In the genomic region with DNA sequence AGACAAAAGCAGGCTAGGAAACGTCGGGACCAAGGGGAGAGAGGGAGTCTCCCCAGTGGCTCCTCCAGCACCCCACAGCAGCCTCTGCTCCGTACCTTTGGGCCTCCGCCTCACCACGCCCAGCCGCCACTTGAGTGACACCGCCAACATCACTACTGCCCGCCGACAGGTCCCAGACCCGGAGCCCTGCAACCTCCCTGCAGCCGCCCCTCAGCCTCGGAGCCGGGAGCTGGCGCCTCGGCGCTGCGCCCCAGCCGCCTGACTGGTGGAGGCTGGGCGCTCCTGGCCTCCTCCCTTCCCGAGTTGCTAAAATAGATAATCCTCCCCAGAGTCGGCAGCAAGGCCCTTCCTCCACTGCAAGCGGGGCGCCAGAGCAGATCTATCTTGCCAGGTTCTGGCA, we compare ENCODE assay signal across 7 mouse cellular contexts. TPM values are rescaled to one million over a fixed set of nuclear protein-coding genes. Genes with fewer than 3 reads are reported as not detected.
DNase-seq lines count a peak whose midpoint lies in the region; ATAC-seq lines count a peak whose summit lies in the region.

No protein-coding gene starts in this region.

- peaks cover 19% of the 10 kb centered on the region for H3K4me1 ChIP-seq in megakaryocyte, embryonic 14.5 days
- H3K4me1 ChIP-seq in forebrain, embryonic 11.5 days (replicated peaks; ENCODE audit: control insufficient read depth, insufficient read depth, low read length), result 0 out of 2 replicates have a peak, but pooled peaks cover 2% of the 10 kb centered on the region
- H3K4me1 ChIP-seq in hindbrain, embryonic 14.5 days (replicated peaks; ENCODE audit: control insufficient read depth, insufficient read depth, low read length), result peaks cover 23% of the 10 kb centered on the region
- peaks cover 35% of the 10 kb centered on the region for H3K4me1 ChIP-seq in midbrain, embryonic 13.5 days (replicated peaks)

- H3K4me3 ChIP-seq in megakaryocyte, embryonic 14.5 days (replicated peaks), result peak overlapping the region; percentile 14
- H3K4me3 ChIP-seq in forebrain, embryonic 11.5 days (ENCODE audit: low read depth, low read length), result peak overlapping the region; percentile 17; the same call in 1 of the 2 replicates
- peak overlapping the region; percentile 28 for H3K4me3 ChIP-seq in hindbrain, embryonic 14.5 days (replicated peaks; ENCODE audit: low read length)
- H3K4me3 ChIP-seq in midbrain, embryonic 13.5 days (replicated peaks), result peak overlapping the region; percentile 36

- peak overlapping the region; percentile 45 for H3K4me2 ChIP-seq in forebrain, embryonic 11.5 days (ENCODE audit: low read depth, low read length, severe bottlenecking)
- peak overlapping the region; percentile 52 for H3K4me2 ChIP-seq in hindbrain, embryonic 14.5 days (replicated peaks)
- peak overlapping the region; percentile 55 for H3K4me2 ChIP-seq in midbrain, embryonic 13.5 days (replicated peaks)

- 2% methylated on average over 23 of the region's 23 CpGs for WGBS in forebrain, embryonic 11.5 days
- WGBS in hindbrain, embryonic 14.5 days, result 5% methylated on average over 23 of the region's 23 CpGs
- 1% methylated on average over 23 of the region's 23 CpGs for WGBS in midbrain, embryonic 13.5 days

- DNase-seq in forebrain, embryonic 11.5 days (ENCODE audit: low spot score), result peak; percentile 66
- no peak for DNase-seq in hindbrain, embryonic 14.5 days (ENCODE audit: low spot score)
- no peak for DNase-seq in cerebellum, adult 9-10 months

- H3K9me3 ChIP-seq in megakaryocyte, embryonic 14.5 days, result no peaks in the 10 kb centered on the region
- no peaks in the 10 kb centered on the region for H3K9me3 ChIP-seq in forebrain, embryonic 11.5 days (ENCODE audit: control insufficient read depth, low read length)
- H3K9me3 ChIP-seq in hindbrain, embryonic 14.5 days (ENCODE audit: control insufficient read depth, low read length), result no peaks in the 10 kb centered on the region
- H3K9me3 ChIP-seq in midbrain, embryonic 13.5 days, result no peaks in the 10 kb centered on the region

- H3K27me3 ChIP-seq in megakaryocyte, embryonic 14.5 days (replicated peaks), result peaks cover 97% of the 10 kb centered on the region
- peaks cover 10% of the 10 kb centered on the region; the same call in 1 of the 2 replicates for H3K27me3 ChIP-seq in forebrain, embryonic 11.5 days (ENCODE audit: control insufficient read depth, insufficient read depth, low read length)
- peaks cover 10% of the 10 kb centered on the region for H3K27me3 ChIP-seq in hindbrain, embryonic 14.5 days (ENCODE audit: control insufficient read depth, insufficient read depth, low read length)
- H3K27me3 ChIP-seq in midbrain, embryonic 13.5 days, result peaks cover 15% of the 10 kb centered on the region

- no peak for ATAC-seq in megakaryocyte, adult 5-6 weeks (ENCODE audit: poor library complexity, severe bottlenecking)
- no peak for ATAC-seq in forebrain, embryonic 11.5 days (replicated peaks; ENCODE audit: low FRiP score)
- ATAC-seq in hindbrain, embryonic 14.5 days (ENCODE audit: low FRiP score), result no peak; the same call in 1 of the 2 replicates
- peak; percentile 49 for ATAC-seq in midbrain, embryonic 13.5 days
- ATAC-seq in CD4-positive, CD25-positive, alpha-beta regulatory T cell, adult 4 months, result no peak

- no peaks in the 10 kb centered on the region for H3K36me3 ChIP-seq in megakaryocyte, embryonic 14.5 days (replicated peaks; ENCODE audit: low read length)
- no peaks in the 10 kb centered on the region for H3K36me3 ChIP-seq in forebrain, embryonic 11.5 days (ENCODE audit: control insufficient read depth, insufficient read depth, low read length)
- H3K36me3 ChIP-seq in hindbrain, embryonic 14.5 days (replicated peaks; ENCODE audit: control insufficient read depth, insufficient read depth), result no peaks in the 10 kb centered on the region
- no peaks in the 10 kb centered on the region for H3K36me3 ChIP-seq in midbrain, embryonic 13.5 days

- peak overlapping the region; percentile 39; the same call in 1 of the 2 replicates for H3K9ac ChIP-seq in forebrain, embryonic 11.5 days (ENCODE audit: low read length)
- H3K9ac ChIP-seq in hindbrain, embryonic 14.5 days, result peak overlapping the region; percentile 51
- H3K9ac ChIP-seq in midbrain, embryonic 13.5 days (replicated peaks), result peak overlapping the region; percentile 54

- H3K27ac ChIP-seq in forebrain, embryonic 11.5 days (ENCODE audit: low read depth, low read length), result no peak overlapping the region
- H3K27ac ChIP-seq in hindbrain, embryonic 14.5 days, result no peak overlapping the region
- H3K27ac ChIP-seq in midbrain, embryonic 13.5 days, result no peak overlapping the region

RNA-seq across cellular contexts. Expression of gene Grip2, which starts 19.9 kb away (rescaled TPM):
- polyA plus RNA-seq in megakaryocyte, embryonic 14.5 days (2012; ENCODE audit: insufficient read depth, low replicate concordance), result not detected in 2 replicates
- total RNA-seq in megakaryocyte, adult 5-6 weeks (2015), result not detected in 2 replicates
- not detected in 2 replicates for total RNA-seq in megakaryocyte, adult 5-6 weeks (2017)
- polyA plus RNA-seq in forebrain, embryonic 11.5 days (2014; fragmentation: Nextera tagmentation; extraction: Ambion mirVana), result 0.52 and 0.55 TPM in 2 replicates
- polyA plus RNA-seq in hindbrain, embryonic 14.5 days (2014; fragmentation: Nextera tagmentation; extraction: Ambion mirVana), result 8.3 and 8.6 TPM in 2 replicates
- 4.4 and 4.8 TPM in 2 replicates for polyA plus RNA-seq in midbrain, embryonic 13.5 days (2015; fragmentation: Nextera tagmentation; extraction: Ambion mirVana)
- polyA plus RNA-seq in CD4-positive, CD25-positive, alpha-beta regulatory T cell, adult 4 months (2017; shearing (Covaris generic)), result under 1 TPM; 0.29 to 0.30 TPM
